Mouse (Mus musculus): Measurements from ENCODE around the gene Cse1l.

GRCm38 (mm10) chr2:166990861-166991260, 85.0 kb downstream of the Cse1l start:
- peak in 1 of 2 experiments; percentile 43; a peak in 2 of 4 replicates for TF ChIP-seq CTCF (conservative IDR thresholded peaks at IDR 0.05 in 1 of 2, IDR thresholded peaks at IDR 0.05 in 1 of 2; ENCODE audit: low read depth in 2 of 2, low read length in 2 of 2)
- no peak for TF ChIP-seq HCFC1 (IDR thresholded peaks at IDR 0.05; ENCODE audit: low read depth, low read length)
- no peak for TF ChIP-seq EP300 (IDR thresholded peaks at IDR 0.05; ENCODE audit: low read length)
- no peak for TF ChIP-seq MYC (IDR thresholded peaks at IDR 0.05; ENCODE audit: low read depth, low read length)
- TF ChIP-seq USF1 (IDR thresholded peaks at IDR 0.05; ENCODE audit: low read depth, low read length): no peak
- no peak for TF ChIP-seq POLR2A (IDR thresholded peaks at IDR 0.05; ENCODE audit: low read depth, low read length)
- no peak for TF ChIP-seq CHD1 (IDR thresholded peaks at IDR 0.05; ENCODE audit: low read depth, low read length)
- no peak for TF ChIP-seq PAX5 (IDR thresholded peaks at IDR 0.05; ENCODE audit: low read length)
- TF ChIP-seq TCF12 (IDR thresholded peaks at IDR 0.05; ENCODE audit: low read depth, low read length): no peak
- no peak for TF ChIP-seq NELFE (IDR thresholded peaks at IDR 0.05; ENCODE audit: low read depth, low read length)
- no peak for TF ChIP-seq E2F4 (IDR thresholded peaks at IDR 0.05; ENCODE audit: insufficient replicate concordance, low read depth, low read length)
- no peak for TF ChIP-seq RCOR1 (conservative IDR thresholded peaks at IDR 0.05; ENCODE audit: low read depth, low read length)
- TF ChIP-seq ZC3H11A (IDR thresholded peaks at IDR 0.05; ENCODE audit: low read depth, low read length): no peak
